Mouse (Mus musculus) urinary bladder, postnatal 36 days (tissue): ENCODE data around the gene Rhox2c.
"Not testable (repeated sequence)": the region's sequence is repeated elsewhere in the genome, so short reads cannot be mapped to it uniquely, and the experiment has no call there.

Experiments
- DNase-seq, 2 experiments: peaks; one replicate each; pipeline ENCODE4 v3.0.0; 2022; ENCODE audit warnings: low spot score in 2 of 2, mixed read lengths in 1 of 2

Rhox2c gene

GRCm38 (mm10) chrX:37453380-37453779 lies at the start of gene Rhox2c:
Rhox2c (plus strand) TSS chrX:37453680.
- DNase-seq = not testable (repeated sequence)

GRCm38 (mm10) chrX:37411767-37412166 lies 41.7 kb upstream of the Rhox2c start, which contains the start of gene Rhox2b:
Rhox2b (plus strand) TSS chrX:37412067.
- not testable (repeated sequence) for DNase-seq

- not testable (repeated sequence) for DNase-seq
Observed at GRCm38 (mm10) chrX:37432194-37432593, 21.3 kb upstream of the Rhox2c start, which contains the start of gene Rhox4b. Rhox4b (plus strand) TSS chrX:37432494.

- DNase-seq = not testable (repeated sequence)
Observed at GRCm38 (mm10) chrX:37458285-37458684, 4.8 kb downstream of the Rhox2c start, which contains the start of gene Rhox3c. Rhox3c (plus strand) TSS chrX:37458585.

- DNase-seq = not testable (repeated sequence)
Observed at GRCm38 (mm10) chrX:37480037-37480436, 26.6 kb downstream of the Rhox2c start, which contains the start of gene Rhox4c. Rhox4c (plus strand) TSS chrX:37480337.

- DNase-seq = not testable (repeated sequence)
Observed at GRCm38 (mm10) chrX:37514059-37514458, 60.6 kb downstream of the Rhox2c start, which contains the start of gene Rhox4d. Rhox4d (plus strand) TSS chrX:37514359.
